In genomic region chr7:5091008-5091728, GRCm38 (mm10) we compare ENCODE assay signal across 15 mouse cellular contexts. TPM values are rescaled to one million over a fixed set of nuclear protein-coding genes. Genes with fewer than 3 reads are reported as not detected.
DNase-seq lines count a peak whose midpoint lies in the region; ATAC-seq lines count a peak whose summit lies in the region.
"Had no signal": no experiment of that assay in that cellular context is flagged by ENCODE, and none has a peak within 500 bp of the region (broad histone marks: within the 10 kb centered on the region; RNA-seq: fewer than 3 reads in every experiment).

No protein-coding gene starts in this region.

- ATAC-seq in frontal cortex, adult (ENCODE audit: low TSS enrichment) = peak; percentile 34; the same call in 1 of the 2 replicates
- ATAC-seq: forebrain, embryonic 15.5 days; inflammation-experienced regulatory T-cells, adult 6 months; midbrain, embryonic 13.5 days had no signal

- intact Hi-C loops in left cerebral cortex, postnatal 4 days (cut with DNase I) = no loop called here

- DNase-seq in frontal cortex, postnatal 14 days (ENCODE audit: low spot score in 2 of 2) = no peak
- peak; percentile 43 to 63 for DNase-seq in left cerebral cortex, adult 18-20 months (ENCODE audit: low spot score in 2 of 2)
- no peak for DNase-seq in left cerebral cortex, postnatal 4 days
- DNase-seq in brain, adult 2 months (ENCODE audit: low read depth, low spot score) = peak; percentile 73
- DNase-seq in layer of hippocampus, postnatal 36 days = peak; percentile 47 to 67
- DNase-seq in lung, postnatal 25 days (ENCODE audit: low spot score) = no peak
- DNase-seq: cerebellum, postnatal 14 days; gastrocnemius, postnatal 10 days; heart, postnatal 36 days; lung, postnatal 4 days; thymus, adult 18-20 months had no signal

RNA-seq across cellular contexts. Expression of gene Epn1, which starts 11.1 kb away (rescaled TPM):
- total RNA-seq in left cerebral cortex, adult 18-20 months (2021) = 100 to 1,000 TPM; 482 to 504 TPM
- total RNA-seq in left cerebral cortex, postnatal 4 days (2021) = 100 to 1,000 TPM; 301 to 316 TPM
- total RNA-seq in layer of hippocampus, postnatal 36 days (2021) = 100 to 1,000 TPM; 523 to 530 TPM

RNA-seq across cellular contexts. Expression of gene Rfpl4, which starts 25.6 kb away (rescaled TPM):
- total RNA-seq in left cerebral cortex, adult 18-20 months (2021) = not detected
- total RNA-seq in left cerebral cortex, postnatal 4 days (2021) = not detected
- total RNA-seq in layer of hippocampus, postnatal 36 days (2021) = not detected
- total RNA-seq: gastrocnemius, postnatal 10 days; heart, postnatal 36 days had no signal

RNA-seq across cellular contexts. Expression of gene U2af2, which starts 29.2 kb away (rescaled TPM):
- 100 to 1,000 TPM; 176 to 181 TPM for total RNA-seq in left cerebral cortex, adult 18-20 months (2021)
- total RNA-seq in left cerebral cortex, postnatal 4 days (2021) = 100 to 1,000 TPM; 222 to 229 TPM
- 100 to 1,000 TPM; 183 to 184 TPM for total RNA-seq in layer of hippocampus, postnatal 36 days (2021)

RNA-seq across cellular contexts. Expression of gene Rasl2-9, which starts 34.6 kb away (rescaled TPM):
- total RNA-seq in left cerebral cortex, adult 18-20 months (2021) = under 1 TPM; 0.49 to 0.68 TPM
- total RNA-seq in left cerebral cortex, postnatal 4 days (2021) = not detected
- total RNA-seq in layer of hippocampus, postnatal 36 days (2021) = not detected

RNA-seq across cellular contexts. Expression of gene Zfp580, which starts 39.8 kb away (rescaled TPM):
- 10 to 100 TPM; 27.8 to 31.0 TPM for total RNA-seq in left cerebral cortex, adult 18-20 months (2021)
- 10 to 100 TPM; 65.0 to 65.4 TPM for total RNA-seq in left cerebral cortex, postnatal 4 days (2021)
- 10 to 100 TPM; 34.5 to 35.2 TPM for total RNA-seq in layer of hippocampus, postnatal 36 days (2021)

Comparison
In these comparisons a context has a peak if more than half of its experiments do, and no peak if none do; other contexts are left out.
1. DNase-seq: peak in left cerebral cortex, adult 18-20 months (2 of 2), brain, adult 2 months (single experiment) and layer of hippocampus, postnatal 36 days (2 of 2); none in frontal cortex, postnatal 14 days (0 of 2), left cerebral cortex, postnatal 4 days (single experiment) and lung, postnatal 25 days (single experiment).